Mouse (Mus musculus) regulatory T cell (primary cell): Measurements from ENCODE around the gene Usp44.

Experiments
- in situ Hi-C: fragments of 300-600 bp; cut with MboI, MseI; formaldehyde crosslinking; loops from one replicate; pipeline ENCODE4 v1.15.1; 2025; ENCODE audit warnings: high pct_unique_total_duplicates

The Usp44 gene

DNA sequence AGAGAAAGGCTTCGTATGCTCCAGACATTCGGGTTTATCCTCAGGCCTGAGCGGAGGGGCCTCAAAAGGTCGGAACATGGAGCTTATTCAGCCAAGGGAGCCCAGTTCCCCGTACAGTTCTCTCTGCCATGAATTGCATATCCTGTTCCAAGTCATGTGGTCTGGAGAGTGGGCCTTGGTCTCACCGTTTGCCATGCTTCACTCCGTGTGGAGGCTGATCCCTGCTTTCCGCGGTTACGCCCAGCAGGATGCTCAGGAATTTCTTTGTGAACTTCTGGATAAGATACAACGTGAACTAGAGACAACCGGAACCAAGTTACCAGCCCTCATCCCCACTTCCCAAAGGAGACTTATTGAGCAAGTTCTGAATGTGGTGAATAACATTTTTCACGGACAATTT lies 15.4 kb downstream of the Usp44 start:
- in situ Hi-C loops = no loop called here

DNA sequence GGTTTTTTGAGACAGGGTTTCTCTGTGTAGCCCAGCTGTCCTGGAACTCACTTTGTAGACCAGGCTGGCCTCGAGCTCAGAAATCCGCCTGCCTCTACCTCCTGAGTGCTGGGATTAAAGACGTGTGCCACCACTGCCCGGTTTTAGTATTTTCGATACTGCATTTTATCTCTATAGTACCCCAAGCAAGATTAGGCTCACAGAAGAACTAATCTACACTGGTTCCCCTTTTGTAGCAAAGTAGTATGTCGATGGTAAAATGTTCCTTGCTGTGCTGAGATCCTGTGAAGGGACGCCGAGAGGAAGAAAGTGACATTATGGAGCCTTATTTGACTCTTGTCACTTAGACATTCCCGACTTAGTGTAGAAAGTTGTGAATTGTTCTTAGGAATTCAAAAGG lies 23.8 kb downstream of the Usp44 start:
- in situ Hi-C loops = no loop called here

DNA sequence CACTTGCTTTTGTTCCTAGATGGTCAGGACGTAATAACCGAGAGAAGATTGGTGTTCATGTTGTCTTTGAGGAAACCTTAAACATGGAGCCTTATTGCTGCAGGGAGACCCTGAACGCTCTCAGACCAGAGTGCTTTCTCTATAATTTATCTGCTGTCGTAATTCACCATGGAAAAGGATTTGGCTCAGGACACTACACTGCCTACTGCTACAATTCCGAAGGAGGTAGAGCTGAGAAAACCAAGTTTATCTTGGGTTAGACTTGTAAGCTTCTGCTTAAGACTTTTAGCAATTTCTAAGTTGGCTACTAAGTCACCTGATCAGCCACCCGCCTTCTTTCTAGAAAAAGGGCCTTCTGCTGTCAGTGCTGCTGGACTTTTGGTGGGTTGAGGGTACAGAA lies 24.7 kb downstream of the Usp44 start:
- in situ Hi-C loops = no loop called here

DNA sequence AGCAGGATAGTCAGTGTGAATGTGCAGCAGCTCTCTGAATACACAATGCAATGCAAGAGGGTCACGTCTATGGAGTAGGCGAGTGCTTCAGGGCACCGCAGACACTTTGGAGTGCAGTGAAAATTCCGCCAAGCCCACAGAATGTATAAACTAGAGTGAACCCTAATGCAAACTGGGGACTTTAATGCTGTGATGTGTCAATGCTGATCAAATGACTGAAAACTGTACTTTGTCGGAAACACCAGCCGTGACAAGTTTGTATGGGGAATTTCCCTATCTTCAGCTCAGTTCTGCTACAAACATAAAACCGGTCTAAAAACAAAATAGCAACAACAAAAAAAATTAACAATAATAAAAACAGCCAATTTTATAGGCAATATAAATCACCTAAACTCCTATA lies 37.0 kb downstream of the Usp44 start:
- in situ Hi-C loops = no loop called here

DNA sequence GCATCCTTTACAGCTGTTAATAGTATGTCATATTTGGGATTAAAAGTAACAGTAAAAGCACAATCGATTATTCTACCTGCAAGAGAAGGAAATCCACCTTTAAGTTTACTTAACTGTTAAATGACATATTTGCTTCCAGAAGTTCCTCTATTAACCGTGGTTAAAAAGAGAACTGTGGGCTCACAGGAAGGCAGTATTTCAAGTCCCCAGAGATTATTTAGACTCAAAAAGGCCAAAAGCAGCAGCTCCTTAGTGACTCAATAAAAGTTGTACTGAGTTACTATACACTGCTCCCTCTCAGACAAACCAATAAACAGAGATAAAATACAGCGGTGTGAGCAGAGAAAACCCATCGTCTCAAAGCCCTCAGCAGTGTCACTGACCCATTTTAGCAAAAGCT lies 37.5 kb downstream of the Usp44 start:
- in situ Hi-C loops = no loop called here

DNA sequence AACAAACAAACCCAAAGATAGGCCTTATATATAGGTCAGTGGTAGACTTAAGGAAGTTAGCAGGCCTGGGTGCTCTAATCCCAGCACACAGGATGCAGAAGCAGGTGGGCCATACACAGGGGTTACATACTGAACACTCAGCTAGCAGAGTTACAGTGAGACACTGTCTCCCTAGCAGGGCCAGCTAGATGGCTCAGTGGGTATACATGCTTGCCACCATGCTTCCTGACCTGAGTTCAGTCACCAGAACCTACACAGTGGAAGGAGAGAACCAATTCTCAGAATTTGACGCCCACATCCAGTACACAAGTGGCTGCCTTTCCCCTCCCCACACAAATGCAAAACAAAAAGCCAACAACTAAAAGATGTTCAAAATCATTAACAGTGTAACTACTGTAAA lies 45.4 kb downstream of the Usp44 start:
- in situ Hi-C loops = no loop called here

DNA sequence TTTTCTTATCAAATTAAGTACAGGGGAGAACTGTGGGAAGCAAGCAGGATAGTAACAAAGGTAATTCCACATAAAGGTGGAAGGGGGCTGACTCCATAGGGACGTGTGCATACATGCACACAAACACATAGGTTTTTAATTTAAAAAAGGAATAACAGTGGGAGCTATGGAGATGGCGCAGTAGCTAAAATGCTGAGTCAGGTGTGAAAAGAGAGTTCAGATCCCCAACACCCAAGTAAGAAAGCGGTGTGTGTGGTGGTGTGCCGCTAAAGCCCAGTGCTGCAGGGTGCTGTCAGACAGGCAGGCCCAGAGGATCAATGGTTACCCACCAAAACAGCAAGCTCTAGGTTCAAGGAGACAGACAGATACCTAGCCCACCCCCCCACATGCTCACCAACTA lies 47.4 kb downstream of the Usp44 start:
- in situ Hi-C loops = no loop called here

DNA sequence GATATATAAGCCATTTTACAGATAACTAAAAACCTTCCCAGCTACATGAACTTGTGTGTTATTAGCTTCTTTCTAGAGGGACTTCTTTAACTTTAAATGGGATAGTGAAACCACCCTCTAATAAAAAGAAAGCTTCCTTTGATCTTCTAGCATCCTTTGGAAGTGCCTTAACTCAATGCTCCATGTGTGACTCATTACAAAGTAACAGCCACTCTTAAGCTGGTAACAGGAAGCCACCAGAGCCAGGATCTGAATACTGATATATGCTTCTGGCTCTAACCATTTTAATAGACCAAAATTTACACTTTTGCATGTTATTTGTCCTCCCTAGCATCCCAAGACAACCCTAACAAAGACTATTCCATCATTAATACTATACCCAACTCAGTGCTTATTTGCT lies 50.6 kb downstream of the Usp44 start:
- in situ Hi-C loops = no loop called here

DNA sequence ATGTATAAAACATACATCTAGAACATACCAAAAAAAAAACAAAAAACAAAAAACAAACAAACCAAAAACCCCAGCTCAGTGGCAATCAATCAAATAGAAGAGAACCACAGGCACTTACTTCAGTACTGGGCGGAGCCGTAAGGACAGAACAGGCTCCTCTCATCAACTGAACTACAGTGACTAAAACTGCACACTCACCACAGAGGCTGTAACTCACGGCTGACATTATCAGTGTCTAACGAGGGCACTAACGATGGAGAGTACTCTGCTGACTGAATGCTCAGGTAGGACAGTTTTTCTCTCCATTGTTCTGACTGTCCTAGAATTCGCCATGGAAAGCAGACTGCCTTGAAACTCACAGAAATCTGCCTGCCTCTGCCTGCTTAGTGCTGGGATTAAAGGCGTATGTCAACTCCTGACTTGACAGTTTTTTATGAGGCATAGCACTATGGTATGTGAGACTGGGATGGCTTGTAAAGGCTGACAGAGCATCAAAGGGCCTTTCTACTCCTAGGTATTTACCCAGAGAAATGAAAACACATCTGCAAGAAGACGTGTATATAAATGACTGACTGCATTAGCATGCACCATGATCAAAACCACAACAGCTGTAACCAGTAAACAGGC lies 51.5 kb downstream of the Usp44 start:
- in situ Hi-C loops = no loop called here

DNA sequence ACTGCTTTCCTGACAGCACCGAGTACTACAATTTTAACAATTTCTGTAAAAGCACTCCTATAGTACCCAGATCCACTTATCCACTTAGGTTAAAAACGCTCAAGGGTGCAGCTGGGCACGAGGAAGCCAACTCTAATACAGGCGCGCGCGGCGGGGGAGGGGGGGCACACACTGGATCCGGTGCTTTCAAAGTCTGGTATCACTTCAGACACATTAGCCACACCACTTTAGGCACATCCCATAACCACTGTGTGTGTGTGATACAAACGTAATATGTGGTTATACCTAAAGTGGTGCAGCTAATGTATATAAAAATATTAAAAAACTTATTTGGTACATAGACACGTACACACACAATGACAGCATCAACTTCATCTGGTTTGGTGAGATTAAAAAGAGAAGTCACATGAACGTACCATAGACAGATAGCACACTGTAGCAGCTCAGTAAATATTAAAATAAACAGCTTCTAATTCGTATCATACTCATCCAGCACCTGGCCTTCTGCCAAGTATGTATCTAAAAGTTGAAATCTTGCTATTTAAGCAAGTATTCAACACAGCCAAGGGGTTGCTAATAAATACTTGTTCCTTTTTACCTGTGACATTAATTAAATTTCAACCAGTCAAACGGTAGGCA lies 54.6 kb downstream of the Usp44 start:
- in situ Hi-C loops = no loop called here

DNA sequence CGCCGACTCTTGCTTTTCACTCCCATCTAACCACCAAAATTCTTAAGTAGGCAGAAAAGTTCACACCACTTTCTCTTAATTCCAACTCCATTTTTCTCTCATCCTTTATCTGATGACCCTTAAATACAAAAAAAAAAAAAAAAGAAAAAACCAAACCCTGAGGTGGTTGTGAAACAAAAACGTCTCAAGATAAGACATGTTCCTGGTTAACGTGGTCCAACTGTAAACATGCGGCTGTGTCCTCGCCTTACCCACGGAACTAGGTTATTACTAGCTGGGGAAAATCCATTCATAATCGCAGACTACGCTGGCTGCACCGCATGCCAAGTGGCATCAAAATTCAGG lies 57.2 kb downstream of the Usp44 start:
- in situ Hi-C loops = no loop called here

DNA sequence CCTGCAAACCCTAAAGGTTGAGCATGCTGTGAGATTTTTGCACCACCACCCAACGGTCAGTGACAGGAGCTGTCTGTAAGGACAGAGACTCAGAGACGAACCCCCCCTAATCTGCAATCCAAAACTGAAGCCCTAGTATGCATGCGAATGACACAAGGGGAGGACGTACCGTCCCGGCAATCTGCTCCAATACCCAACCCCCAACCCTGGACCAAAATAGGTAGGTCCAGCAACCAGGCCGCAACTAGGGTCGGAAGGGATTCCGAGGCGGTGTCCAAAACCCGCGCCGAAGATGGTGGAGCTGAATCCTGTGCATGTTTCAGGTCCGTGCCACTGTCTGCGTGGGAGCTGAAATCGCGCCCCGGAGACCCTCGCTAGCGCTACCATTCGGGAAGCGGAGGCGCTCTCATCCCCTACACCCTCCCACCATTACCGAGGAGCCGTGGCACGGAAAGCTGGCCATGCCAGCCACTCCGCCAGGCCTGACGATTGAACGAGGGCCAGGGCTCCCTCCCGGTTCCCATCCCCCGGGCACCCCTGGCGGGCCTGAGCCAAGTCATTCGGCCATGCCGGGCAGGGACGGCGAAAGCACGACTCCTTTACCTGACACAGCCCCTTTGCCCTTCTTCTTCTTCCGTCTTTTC lies 57.7 kb downstream of the Usp44 start:
- in situ Hi-C loops = no loop called here

DNA sequence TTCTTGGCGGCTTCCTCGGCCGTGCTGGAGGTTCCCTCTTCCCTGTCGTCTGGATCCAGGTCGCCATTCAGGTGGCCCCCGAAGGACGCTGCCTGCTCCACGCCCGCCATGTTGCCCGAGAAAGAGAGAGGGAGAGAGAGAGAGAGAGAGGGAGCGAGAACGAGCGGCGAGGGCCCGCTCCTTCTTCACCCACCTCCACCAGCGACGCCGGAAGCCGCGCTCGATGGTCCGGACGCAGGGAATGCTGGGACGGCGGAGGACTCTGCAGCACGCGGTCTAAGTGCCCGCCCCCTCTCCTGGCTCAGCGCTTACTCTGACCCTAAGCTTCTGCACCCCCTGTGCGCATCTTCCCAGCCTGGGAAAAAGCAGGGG lies 58.2 kb downstream of the Usp44 start:
- in situ Hi-C loops = no loop called here

DNA sequence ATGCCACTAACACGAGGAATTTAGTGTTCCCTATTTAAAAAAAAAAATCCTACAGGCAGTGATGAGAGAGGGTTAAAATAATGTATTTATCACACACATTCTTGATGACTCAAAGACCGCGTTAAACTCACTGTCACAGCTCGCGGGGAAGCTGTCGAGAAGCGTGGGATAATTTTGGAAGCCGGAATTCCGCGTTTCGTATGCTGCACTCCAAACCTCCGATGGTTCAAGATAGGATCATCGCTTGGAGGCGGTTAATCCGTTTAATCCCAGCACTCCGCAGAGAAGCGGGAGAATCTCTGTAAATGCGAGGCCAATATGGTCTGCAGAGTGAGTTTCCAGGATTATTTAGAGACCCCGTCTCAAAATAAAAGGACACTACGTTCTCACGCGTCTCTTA lies 58.6 kb downstream of the Usp44 start:
- in situ Hi-C loops = no loop called here

DNA sequence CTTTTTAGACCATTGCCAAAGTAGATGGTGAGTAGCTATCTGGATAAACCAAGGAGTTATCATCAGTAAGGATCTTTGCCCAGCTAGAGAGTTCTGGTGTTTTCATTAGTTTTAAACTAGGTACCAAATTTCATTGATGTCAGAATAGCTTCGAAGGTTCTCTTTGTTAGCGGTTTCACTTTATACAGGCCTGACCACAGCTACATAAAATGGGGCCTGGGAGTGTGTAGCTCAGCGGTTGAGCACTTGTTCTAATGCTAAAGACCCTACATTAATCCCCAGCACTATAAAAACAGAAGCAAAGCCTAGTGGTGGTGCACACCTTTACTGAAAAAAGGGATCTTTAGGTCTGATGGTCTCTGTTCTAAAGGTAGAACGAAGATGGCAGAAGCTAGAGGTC lies 59.2 kb downstream of the Usp44 start:
- in situ Hi-C loops = no loop called here

DNA sequence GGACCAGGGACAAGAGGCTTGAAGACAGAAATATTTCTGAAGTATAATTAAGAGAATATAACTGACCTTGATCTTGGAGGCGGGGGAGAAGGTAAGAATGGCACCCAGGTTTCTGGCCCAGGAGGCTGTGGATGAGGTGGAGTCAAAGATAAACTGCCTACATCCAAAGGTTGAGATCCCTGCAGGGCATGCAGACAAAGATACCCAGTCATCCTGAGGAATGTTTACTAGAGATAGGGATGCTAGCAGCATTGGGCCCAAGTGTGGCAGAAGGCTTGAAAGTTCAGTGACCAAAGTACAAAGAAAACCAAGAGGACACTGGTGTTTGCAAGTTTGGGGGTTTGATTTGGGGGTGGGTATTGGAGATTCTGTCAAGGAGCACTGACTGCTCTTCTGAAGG lies 59.7 kb downstream of the Usp44 start:
- in situ Hi-C loops = no loop called here

DNA sequence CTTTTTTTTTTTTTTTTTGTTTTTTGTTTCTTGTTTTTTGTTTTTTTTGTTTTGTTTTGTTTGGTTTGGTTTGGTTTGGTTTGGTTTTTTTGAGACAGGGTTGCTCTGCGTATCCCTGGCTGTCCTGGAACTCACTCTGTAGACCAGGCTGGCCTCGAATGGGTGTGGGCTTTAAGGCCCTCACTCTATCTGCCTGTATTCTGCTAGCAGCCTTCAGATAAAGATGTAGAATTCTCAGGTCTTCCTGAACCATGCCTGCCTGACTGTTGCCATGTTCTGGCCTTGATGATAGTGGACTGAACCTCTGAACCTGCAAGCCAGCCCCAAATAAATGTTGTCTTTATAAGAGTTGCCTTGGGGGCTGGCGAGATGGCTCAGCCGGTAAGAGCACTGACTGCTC lies 61.2 kb downstream of the Usp44 start:
- in situ Hi-C loops = no loop called here

DNA sequence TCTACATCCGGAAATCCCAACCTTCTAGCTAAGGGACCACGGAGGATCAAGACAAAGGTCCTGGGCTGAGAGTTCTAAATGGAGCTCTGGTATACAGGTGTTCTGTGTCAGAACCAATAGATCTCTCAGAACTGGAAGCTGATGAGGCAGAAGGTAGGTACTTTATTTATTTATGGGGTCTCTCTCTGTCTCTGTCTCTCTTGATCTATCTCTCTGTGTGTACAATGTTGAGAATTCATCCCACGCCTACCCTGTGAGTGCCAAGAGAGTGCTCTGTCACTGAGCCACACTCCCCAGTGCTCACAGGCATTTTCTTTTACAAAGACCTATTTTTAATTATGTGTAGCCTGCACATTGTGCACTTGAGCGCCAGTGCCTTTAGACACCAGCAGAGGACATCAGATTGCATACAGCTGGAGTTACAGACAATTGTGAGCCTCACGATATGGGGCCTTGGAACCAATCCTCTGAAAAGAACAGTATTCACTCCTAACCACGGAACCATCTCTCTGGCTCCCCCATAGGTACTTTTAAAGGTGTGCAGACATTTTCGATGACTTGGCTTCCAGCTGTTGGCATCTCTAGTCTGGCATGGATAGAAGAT lies 65.8 kb downstream of the Usp44 start, which contains the start of gene Metap2:
Gene Metap2, minus strand, starts transcription at position 51 of the 604 bp plus-strand sequence.
- in situ Hi-C loops = no loop called here

DNA sequence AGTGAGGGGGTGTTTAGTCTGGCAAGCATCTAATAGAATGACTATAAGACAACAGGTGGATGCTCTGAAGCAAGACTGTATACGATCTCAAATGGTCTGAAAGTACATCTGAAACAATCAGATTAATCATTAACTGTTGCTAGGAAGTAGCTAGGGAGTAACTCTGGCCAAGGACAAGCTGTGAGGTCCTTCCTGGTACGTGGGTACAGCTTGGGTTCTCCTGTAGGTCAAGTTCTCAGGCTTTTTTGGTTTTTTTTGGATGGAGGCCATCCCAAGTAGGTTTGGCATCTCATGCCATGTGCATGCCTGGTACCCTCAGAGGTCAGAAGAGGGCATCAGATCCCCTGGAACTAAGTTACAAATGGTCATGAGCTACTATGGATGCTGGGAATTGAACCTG lies 67.9 kb downstream of the Usp44 start:
- in situ Hi-C loops = no loop called here

DNA sequence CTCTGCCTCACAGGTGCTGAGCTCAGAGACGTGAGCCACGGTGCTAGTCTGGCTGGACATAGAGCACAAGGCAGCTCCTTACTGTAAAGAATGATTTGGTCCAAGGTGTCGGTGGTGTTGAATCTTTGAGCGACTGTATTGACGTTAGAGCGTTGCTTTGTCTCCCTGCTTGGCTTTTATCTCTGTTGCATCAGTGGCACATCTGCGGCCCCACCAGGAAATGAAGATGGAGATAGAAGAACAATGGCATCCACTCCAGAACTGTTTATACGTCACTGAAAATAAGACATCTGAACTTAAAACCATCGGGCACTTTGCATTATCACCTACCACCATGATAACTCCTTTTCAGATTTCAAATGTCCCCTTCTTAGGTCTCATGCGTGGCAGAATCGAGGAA lies 68.6 kb downstream of the Usp44 start:
- in situ Hi-C loops = no loop called here

DNA sequence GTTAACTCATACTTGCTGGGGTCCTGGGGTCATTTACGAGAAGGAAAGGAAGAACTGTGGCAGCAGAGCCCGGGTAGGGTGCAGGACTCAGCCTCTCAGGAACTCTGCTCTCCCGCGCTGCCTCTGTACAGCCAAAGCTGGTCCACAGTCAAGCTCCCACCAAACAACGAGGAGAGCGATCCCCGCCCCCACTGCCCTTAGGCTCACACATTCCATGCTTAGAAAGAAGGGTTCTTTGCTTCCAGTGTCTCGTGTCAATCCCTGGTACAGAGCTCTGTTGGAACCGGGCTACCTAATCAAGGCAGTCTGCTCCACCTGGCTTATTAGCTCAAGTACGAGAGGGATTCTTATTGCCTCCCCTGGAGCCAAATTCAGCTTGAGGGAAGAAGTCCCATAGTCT lies 76.0 kb downstream of the Usp44 start:
- in situ Hi-C loops = no loop called here
